In genomic region chr11:76461696-76462095, GRCm38 (mm10) we compare ENCODE assay signal across 28 mouse cellular contexts. TPM values are rescaled to one million over a fixed set of nuclear protein-coding genes. Genes with fewer than 3 reads are reported as not detected.
A peak's percentile ranks its signal among the peaks of the same experiment; 100 is the strongest.
DNase-seq lines count a peak whose midpoint lies in the region; ATAC-seq and TF ChIP-seq lines count a peak whose summit lies in the region.
"Had no signal": no experiment of that assay in that cellular context is flagged by ENCODE, and none has a peak within 500 bp of the region (broad histone marks: within the 10 kb centered on the region; RNA-seq: fewer than 3 reads in every experiment).

No protein-coding gene starts in this region.

- no peak for TF ChIP-seq POLR2A in olfactory bulb, adult 2 months (IDR thresholded peaks at IDR 0.05; ENCODE audit: insufficient read depth, low read depth, low read length)

- no peak for TF ChIP-seq CTCF in olfactory bulb, adult 2 months (IDR thresholded peaks at IDR 0.05; ENCODE audit: insufficient read depth, low read depth, low read length)

- no peak for DNase-seq in limb, embryonic 10.5 days (ENCODE audit: low spot score)
- no peak for DNase-seq in ovary, adult 18-20 months (ENCODE audit: low spot score)
- DNase-seq: adrenal gland, postnatal 10 days; cerebellum, adult 11 months; cerebellum, adult 9-10 months; gastrocnemius, postnatal 10 days; kidney, adult 9 months; kidney, postnatal 14 days; liver, embryonic 13.5 days; lung, adult 18-20 months; lung, postnatal 4 days; right cerebral cortex, postnatal 25 days had no signal

- no peaks in the 10 kb centered on the region for H3K27me3 ChIP-seq in heart, embryonic 13.5 days (replicated peaks)
- no peaks in the 10 kb centered on the region for H3K27me3 ChIP-seq in heart, embryonic 12.5 days (replicated peaks)
- H3K27me3 ChIP-seq in limb, embryonic 12.5 days, result no peaks in the 10 kb centered on the region
- no peaks in the 10 kb centered on the region for H3K27me3 ChIP-seq in limb, embryonic 10.5 days (ENCODE audit: low read depth, poor library complexity, severe bottlenecking)
- no peaks in the 10 kb centered on the region for H3K27me3 ChIP-seq in hindbrain, embryonic 15.5 days
- H3K27me3 ChIP-seq: embryonic facial prominence, embryonic 13.5 days; heart, embryonic 15.5 days; Patski; stomach, embryonic 15.5 days had no signal

- H3K4me2 ChIP-seq in heart, embryonic 13.5 days, result no peak overlapping the region
- no peak overlapping the region for H3K4me2 ChIP-seq in heart, embryonic 12.5 days
- H3K4me2 ChIP-seq in limb, embryonic 12.5 days, result no peak overlapping the region
- no peak overlapping the region for H3K4me2 ChIP-seq in hindbrain, embryonic 15.5 days
- H3K4me2 ChIP-seq: embryonic facial prominence, embryonic 13.5 days; heart, embryonic 15.5 days; liver, embryonic 13.5 days; midbrain, embryonic 12.5 days; stomach, embryonic 15.5 days had no signal

- H3K27ac ChIP-seq in heart, embryonic 13.5 days (replicated peaks), result 0 out of 2 replicates have a peak overlapping the region, but pooled peaks have one; percentile 21
- H3K27ac ChIP-seq in heart, embryonic 12.5 days (ENCODE audit: poor library complexity, severe bottlenecking), result no peak overlapping the region
- H3K27ac ChIP-seq in limb, embryonic 12.5 days, result 0 out of 2 replicates have a peak overlapping the region, but pooled peaks have one; percentile 12
- no peak overlapping the region for H3K27ac ChIP-seq in limb, embryonic 10.5 days
- H3K27ac ChIP-seq in hindbrain, embryonic 15.5 days (replicated peaks), result 0 out of 2 replicates have a peak overlapping the region, but pooled peaks have one; percentile 3
- H3K27ac ChIP-seq in olfactory bulb, adult 2 months (ENCODE audit: insufficient read depth, low read depth, low read length), result 0 out of 2 replicates have a peak overlapping the region, but pooled peaks have one; percentile 6
- H3K27ac ChIP-seq: embryonic facial prominence, embryonic 13.5 days; heart, embryonic 15.5 days; left cerebral cortex, adult 2 months; liver, embryonic 13.5 days; midbrain, embryonic 12.5 days; stomach, embryonic 15.5 days had no signal

- peaks cover 61% of the 10 kb centered on the region for H3K36me3 ChIP-seq in heart, embryonic 13.5 days
- peaks cover 50% of the 10 kb centered on the region for H3K36me3 ChIP-seq in heart, embryonic 12.5 days
- peaks cover 63% of the 10 kb centered on the region for H3K36me3 ChIP-seq in limb, embryonic 12.5 days
- peaks cover 79% of the 10 kb centered on the region for H3K36me3 ChIP-seq in limb, embryonic 10.5 days
- H3K36me3 ChIP-seq in hindbrain, embryonic 15.5 days, result peaks cover 44% of the 10 kb centered on the region
- H3K36me3 ChIP-seq: liver, embryonic 13.5 days had no signal

- no peak overlapping the region for H3K4me3 ChIP-seq in heart, embryonic 13.5 days
- H3K4me3 ChIP-seq in heart, embryonic 12.5 days, result no peak overlapping the region
- H3K4me3 ChIP-seq in limb, embryonic 12.5 days (replicated peaks), result no peak overlapping the region
- H3K4me3 ChIP-seq in limb, embryonic 10.5 days, result no peak overlapping the region
- H3K4me3 ChIP-seq in hindbrain, embryonic 15.5 days, result no peak overlapping the region
- no peak overlapping the region for H3K4me3 ChIP-seq in olfactory bulb, adult 2 months (ENCODE audit: insufficient read depth, low read depth, low read length)
- H3K4me3 ChIP-seq: embryonic facial prominence, embryonic 13.5 days; heart, embryonic 15.5 days; left cerebral cortex, adult 2 months; liver, embryonic 13.5 days; megakaryocyte, embryonic 14.5 days; midbrain, embryonic 12.5 days; myocyte; stomach, embryonic 15.5 days had no signal

- H3K9me3 ChIP-seq in heart, embryonic 13.5 days, result no peaks in the 10 kb centered on the region
- H3K9me3 ChIP-seq in heart, embryonic 12.5 days (replicated peaks), result no peaks in the 10 kb centered on the region
- no peaks in the 10 kb centered on the region for H3K9me3 ChIP-seq in limb, embryonic 12.5 days
- no peaks in the 10 kb centered on the region for H3K9me3 ChIP-seq in limb, embryonic 10.5 days (replicated peaks)
- no peaks in the 10 kb centered on the region for H3K9me3 ChIP-seq in hindbrain, embryonic 15.5 days
- H3K9me3 ChIP-seq: embryonic facial prominence, embryonic 13.5 days; heart, embryonic 15.5 days; liver, embryonic 13.5 days; megakaryocyte, embryonic 14.5 days; midbrain, embryonic 12.5 days; stomach, embryonic 15.5 days had no signal

- no peak overlapping the region for H3K9ac ChIP-seq in heart, embryonic 13.5 days
- no peak overlapping the region for H3K9ac ChIP-seq in heart, embryonic 12.5 days
- H3K9ac ChIP-seq in limb, embryonic 12.5 days (replicated peaks), result no peak overlapping the region
- H3K9ac ChIP-seq in hindbrain, embryonic 15.5 days, result no peak overlapping the region
- H3K9ac ChIP-seq: embryonic facial prominence, embryonic 13.5 days; heart, embryonic 15.5 days; liver, embryonic 13.5 days; midbrain, embryonic 12.5 days; stomach, embryonic 15.5 days had no signal

- WGBS in heart, embryonic 13.5 days, result 82% methylated on average over 5 of the region's 5 CpGs
- WGBS in heart, embryonic 12.5 days, result 81% methylated on average over 5 of the region's 5 CpGs
- WGBS in limb, embryonic 12.5 days, result 92% methylated on average over 5 of the region's 5 CpGs
- WGBS in limb, embryonic 10.5 days, result 93% methylated on average over 5 of the region's 5 CpGs
- WGBS in hindbrain, embryonic 15.5 days, result 74% methylated on average over 5 of the region's 5 CpGs
- WGBS in olfactory bulb, adult 2 months, result 40% methylated on average over 5 of the region's 5 CpGs

- no peak for ATAC-seq in heart, embryonic 13.5 days (ENCODE audit: extremely low read depth, insufficient number of reproducible peaks, low FRiP score, low TSS enrichment)
- ATAC-seq in heart, embryonic 12.5 days (ENCODE audit: insufficient number of reproducible peaks, low FRiP score), result no peak
- ATAC-seq in limb, embryonic 12.5 days (ENCODE audit: insufficient number of reproducible peaks, insufficient read depth, low FRiP score, low TSS enrichment, low read depth), result no peak
- ATAC-seq in hindbrain, embryonic 15.5 days (ENCODE audit: low FRiP score, low read depth), result no peak
- ATAC-seq: forebrain, embryonic 16.5 days; intestine, postnatal 0 days; lung, postnatal 0 days; Patski had no signal

- H3K4me1 ChIP-seq in heart, embryonic 13.5 days, result peaks cover 35% of the 10 kb centered on the region
- peaks cover 36% of the 10 kb centered on the region for H3K4me1 ChIP-seq in heart, embryonic 12.5 days (replicated peaks)
- H3K4me1 ChIP-seq in limb, embryonic 12.5 days (replicated peaks), result peaks cover 41% of the 10 kb centered on the region
- H3K4me1 ChIP-seq in limb, embryonic 10.5 days, result peaks cover 42% of the 10 kb centered on the region
- peaks cover 43% of the 10 kb centered on the region for H3K4me1 ChIP-seq in hindbrain, embryonic 15.5 days (replicated peaks)
- peaks cover 29% of the 10 kb centered on the region for H3K4me1 ChIP-seq in olfactory bulb, adult 2 months (ENCODE audit: control insufficient read depth, insufficient read depth, low read length)
- H3K4me1 ChIP-seq: liver, embryonic 13.5 days had no signal

RNA-seq across cellular contexts. Expression of gene Timm22, which starts 54.9 kb away (rescaled TPM):
- polyA plus RNA-seq in heart, embryonic 13.5 days (2015; fragmentation: Nextera tagmentation; extraction: Ambion mirVana), result 78.6 and 92.4 TPM in 2 replicates
- 94.5 and 102 TPM in 2 replicates for polyA plus RNA-seq in heart, embryonic 12.5 days (2016; fragmentation: Nextera tagmentation; extraction: Ambion mirVana)
- polyA plus RNA-seq in limb, embryonic 12.5 days (2016; fragmentation: Nextera tagmentation; extraction: Ambion mirVana), result 127 and 149 TPM in 2 replicates
- 144 and 147 TPM in 2 replicates for polyA plus RNA-seq in limb, embryonic 10.5 days (2016; fragmentation: Nextera tagmentation; extraction: Ambion mirVana)
- 91.9 and 103 TPM in 2 replicates for polyA plus RNA-seq in hindbrain, embryonic 15.5 days (2015; fragmentation: Nextera tagmentation; extraction: Ambion mirVana)
- polyA plus RNA-seq in olfactory bulb, adult 2 months (2012; ENCODE audit: insufficient read depth, insufficient read length, low replicate concordance, missing spikeins), result not detected in 2 replicates

Comparison
In these comparisons a context has a peak if more than half of its experiments do, and no peak if none do; other contexts are left out.
1. H3K27ac ChIP-seq: peak in heart, embryonic 13.5 days (single experiment), limb, embryonic 12.5 days (single experiment), hindbrain, embryonic 15.5 days (single experiment) and olfactory bulb, adult 2 months (single experiment); none in heart, embryonic 12.5 days (single experiment) and limb, embryonic 10.5 days (single experiment).
2. RNA of gene Timm22, which starts 54.9 kb away (polyA plus RNA-seq): 127 to 149 TPM in limb, embryonic 12.5 days, 144 to 147 TPM in limb, embryonic 10.5 days, 94.5 to 102 TPM in heart, embryonic 12.5 days, 91.9 to 103 TPM in hindbrain, embryonic 15.5 days and 78.6 to 92.4 TPM in heart, embryonic 13.5 days; not detected in olfactory bulb, adult 2 months; every median in the first group is over 10 times any median in the second.